Mouse (Mus musculus) liver (tissue): Measurements from ENCODE around the gene Slc9a5.
A peak's percentile ranks its signal among the peaks of the same experiment; 100 is the strongest.

Experiments
- DNase-seq: peaks from one replicate; pipeline ENCODE4 v3.0.0-alpha.2; 2020; ENCODE audit warnings: mixed read lengths

Gene Slc9a5

DNA sequence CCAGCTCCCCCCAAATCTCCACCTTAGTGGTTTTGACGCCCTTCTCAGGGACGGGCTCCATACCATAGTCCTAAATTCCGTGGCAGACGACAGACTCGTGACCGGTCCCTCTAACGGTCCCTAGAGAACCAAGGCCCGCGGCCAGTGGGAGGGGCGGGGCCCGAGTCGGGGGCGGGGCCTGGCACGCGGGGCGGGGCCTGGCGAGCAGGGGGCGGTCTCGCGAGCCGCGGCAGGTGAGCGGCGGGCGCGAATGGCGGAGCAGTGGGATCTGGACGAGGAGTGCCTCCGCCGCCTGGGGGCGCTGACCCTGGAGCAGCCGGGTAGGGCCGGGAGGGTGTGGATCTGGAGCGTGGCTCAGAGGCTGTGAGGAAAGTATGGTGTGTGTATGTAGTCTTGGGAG is 64.7 kb downstream of the Slc9a5 start, which contains the start of the genes Kctd19 and Lrrc36:
Gene Kctd19, minus strand, starts transcription at position 112 of the 400 bp plus-strand sequence.
Gene Lrrc36, plus strand, starts transcription at position 181 of the 400 bp plus-strand sequence.
- DNase-seq = peak; percentile 76

GRCm38 (mm10) chr8:105418992-105419391 is 70.3 kb downstream of the Slc9a5 start:
- no peak for DNase-seq
